Mouse (Mus musculus): ENCODE measurements around the gene Hsd11b1. TPM values are rescaled to one million over a fixed set of nuclear protein-coding genes. Genes with fewer than 3 reads are reported as not detected.

The Hsd11b1 gene
- total RNA-seq, 4 experiments from 2014 or later, result 15.8 to 18.7 (median 17.4) TPM

GRCm38 (mm10) chr1:193243571-193244193 is 20.2 kb downstream of the Hsd11b1 start:
- no peak for DNase-seq (ENCODE audit: low spot score in 2 of 2)

DNA sequence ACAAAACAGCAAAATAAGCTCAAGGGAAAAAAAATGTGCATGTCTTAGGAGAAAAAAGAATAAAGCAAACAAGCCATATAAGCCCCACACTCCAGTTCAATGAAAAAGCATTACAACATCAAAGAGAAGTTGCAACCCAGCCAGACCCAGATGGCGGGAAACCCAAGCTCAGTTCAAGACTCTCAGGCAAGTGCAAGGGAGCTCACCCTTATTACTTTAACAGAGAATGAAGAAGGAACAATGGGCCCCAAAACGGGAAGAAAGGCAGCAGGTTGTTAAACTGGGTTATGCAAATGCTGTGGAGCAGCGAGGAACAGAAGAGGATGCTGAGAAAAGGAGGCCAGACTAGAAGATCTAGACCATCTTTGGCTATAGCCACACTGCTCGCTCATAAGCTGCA is 21.0 kb downstream of the Hsd11b1 start:
- no peak for DNase-seq (ENCODE audit: low spot score in 2 of 2)

- DNase-seq (ENCODE audit: low spot score in 2 of 2), result peak; percentile 56 to 92
Observed at GRCm38 (mm10) chr1:193242238-193242637, 21.6 kb downstream of the Hsd11b1 start.

GRCm38 (mm10) chr1:193241436-193241835 is 22.4 kb downstream of the Hsd11b1 start:
- no peak for DNase-seq (ENCODE audit: low spot score in 2 of 2)

GRCm38 (mm10) chr1:193238426-193238825 is 25.4 kb downstream of the Hsd11b1 start:
- DNase-seq (ENCODE audit: low spot score in 2 of 2), result peak in 1 of 2 experiments; percentile 45

GRCm38 (mm10) chr1:193234930-193235329 is 28.9 kb downstream of the Hsd11b1 start:
- no peak for DNase-seq (ENCODE audit: low spot score in 2 of 2)

GRCm38 (mm10) chr1:193234130-193234645 is 29.7 kb downstream of the Hsd11b1 start:
- DNase-seq (ENCODE audit: low spot score in 2 of 2), result no peak

- no peak for DNase-seq (ENCODE audit: low spot score in 2 of 2)
Observed at GRCm38 (mm10) chr1:193232732-193233131, 31.1 kb downstream of the Hsd11b1 start.

- no peak for DNase-seq (ENCODE audit: low spot score in 2 of 2)
Observed at GRCm38 (mm10) chr1:193230935-193231334, 32.9 kb downstream of the Hsd11b1 start.

GRCm38 (mm10) chr1:193230531-193230930 is 33.3 kb downstream of the Hsd11b1 start:
- no peak for DNase-seq (ENCODE audit: low spot score in 2 of 2)

GRCm38 (mm10) chr1:193229570-193229969 is 34.3 kb downstream of the Hsd11b1 start:
- DNase-seq (ENCODE audit: low spot score in 2 of 2), result no peak

- DNase-seq (ENCODE audit: low spot score in 2 of 2), result no peak
Observed at GRCm38 (mm10) chr1:193227537-193227936, 36.3 kb downstream of the Hsd11b1 start.

DNA sequence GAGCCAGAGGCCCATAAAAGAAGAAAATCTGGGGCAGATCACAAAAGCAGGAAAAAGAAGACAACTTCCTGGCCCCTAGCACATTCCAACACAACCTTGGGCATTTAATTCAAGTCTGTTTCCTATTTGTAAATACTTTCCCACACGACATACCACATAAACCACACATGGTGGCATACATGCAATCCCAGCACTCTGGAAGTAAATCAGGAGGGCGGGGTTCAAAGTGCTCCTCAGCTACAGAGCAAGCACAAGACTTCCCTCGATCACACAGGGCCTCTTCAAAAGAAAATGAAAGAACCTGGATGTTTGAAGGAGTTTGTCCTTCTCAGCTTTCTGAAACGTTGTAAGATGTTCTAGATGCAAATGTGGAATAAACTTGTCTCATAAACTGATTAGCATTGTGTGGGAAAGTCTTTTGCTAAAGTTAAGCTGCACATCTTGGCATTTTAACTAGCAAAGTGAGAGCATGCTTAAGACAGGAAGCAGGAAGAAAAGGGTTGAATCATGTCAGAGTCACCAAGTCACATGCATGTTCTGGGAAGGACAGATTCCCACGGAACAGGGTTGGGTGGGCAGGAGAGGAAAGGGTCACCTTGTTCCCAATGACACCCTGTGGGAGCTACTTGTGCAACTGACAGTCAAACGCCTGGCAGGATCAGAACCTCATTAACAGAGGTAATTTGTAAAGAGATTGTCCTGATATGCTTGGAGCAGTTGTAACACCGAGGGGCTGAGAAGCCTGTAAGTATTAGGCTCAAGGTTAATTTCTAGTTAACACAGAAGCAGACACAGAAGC is 37.0 kb downstream of the Hsd11b1 start:
- no peak for DNase-seq (ENCODE audit: low spot score in 2 of 2)

- DNase-seq (ENCODE audit: low spot score in 2 of 2), result no peak
Observed at GRCm38 (mm10) chr1:193226114-193226513, 37.8 kb downstream of the Hsd11b1 start.

GRCm38 (mm10) chr1:193225531-193225930 is 38.3 kb downstream of the Hsd11b1 start:
- DNase-seq (ENCODE audit: low spot score in 2 of 2), result no peak

DNA sequence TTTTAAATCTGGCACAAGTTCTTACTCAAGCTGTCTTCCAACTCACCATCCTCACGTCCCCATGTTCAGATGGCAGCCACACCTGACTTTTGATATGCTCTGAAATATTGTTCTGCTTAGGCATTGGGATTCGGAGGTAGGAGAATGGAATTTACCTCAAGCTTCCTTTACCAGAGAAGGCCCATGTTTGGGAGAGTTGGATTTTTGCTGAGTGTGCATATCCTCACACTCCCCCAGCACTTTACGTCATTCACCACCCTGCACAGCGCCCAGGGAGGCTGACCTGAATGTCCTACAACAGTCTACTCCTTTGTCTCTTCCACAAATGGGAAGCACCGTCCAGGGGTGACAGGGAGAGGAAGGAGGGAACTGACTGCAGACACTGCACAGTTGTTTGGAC is 43.5 kb downstream of the Hsd11b1 start:
- DNase-seq (ENCODE audit: low spot score in 2 of 2), result no peak

GRCm38 (mm10) chr1:193216000-193216399 is 47.9 kb downstream of the Hsd11b1 start:
- no peak for DNase-seq (ENCODE audit: low spot score in 2 of 2)

- DNase-seq (ENCODE audit: low spot score in 2 of 2), result no peak
Observed at GRCm38 (mm10) chr1:193214053-193214452, 49.8 kb downstream of the Hsd11b1 start.

DNA sequence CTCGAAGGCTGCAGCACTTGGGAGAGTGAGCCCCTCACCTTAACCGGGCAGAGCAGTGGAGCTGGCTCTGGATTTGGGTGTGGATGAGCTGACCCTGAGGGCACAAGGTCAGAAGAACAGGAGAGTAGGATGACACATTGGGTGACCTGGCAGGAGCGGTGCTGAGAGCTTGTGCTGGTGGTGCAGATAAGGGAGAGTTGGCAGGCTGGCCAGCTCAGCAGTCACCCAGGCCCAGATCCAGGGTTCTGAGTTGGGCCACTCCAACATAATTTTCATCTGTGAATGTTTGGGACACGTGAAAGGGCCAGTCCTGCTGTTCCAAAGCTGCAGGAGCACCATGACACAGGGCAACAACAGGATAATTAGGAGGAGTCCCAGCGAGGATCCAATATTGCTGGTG is 52.5 kb downstream of the Hsd11b1 start:
- DNase-seq (ENCODE audit: low spot score in 2 of 2), result no peak

DNA sequence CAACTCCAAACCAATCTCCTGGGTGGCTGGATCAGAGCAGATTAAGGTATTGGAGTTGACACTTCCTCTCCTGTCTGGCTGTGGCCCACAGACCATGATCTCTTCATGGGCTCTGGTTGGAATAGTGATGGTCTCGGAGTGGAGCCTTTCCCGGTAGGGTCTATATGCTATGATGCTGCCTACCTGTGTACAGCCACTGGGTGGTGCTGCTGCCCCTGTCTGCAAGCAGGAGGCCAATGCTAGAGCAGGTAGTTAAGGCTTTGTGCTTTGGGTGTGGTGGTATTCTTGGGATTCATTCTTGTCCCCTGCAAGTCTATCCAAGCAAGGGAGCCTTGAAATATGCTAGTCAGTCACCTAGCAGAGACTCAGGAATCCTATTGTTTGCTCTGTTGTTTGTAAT is 55.7 kb downstream of the Hsd11b1 start:
- peak; percentile 31 for DNase-seq (ENCODE audit: low spot score in 2 of 2)

DNA sequence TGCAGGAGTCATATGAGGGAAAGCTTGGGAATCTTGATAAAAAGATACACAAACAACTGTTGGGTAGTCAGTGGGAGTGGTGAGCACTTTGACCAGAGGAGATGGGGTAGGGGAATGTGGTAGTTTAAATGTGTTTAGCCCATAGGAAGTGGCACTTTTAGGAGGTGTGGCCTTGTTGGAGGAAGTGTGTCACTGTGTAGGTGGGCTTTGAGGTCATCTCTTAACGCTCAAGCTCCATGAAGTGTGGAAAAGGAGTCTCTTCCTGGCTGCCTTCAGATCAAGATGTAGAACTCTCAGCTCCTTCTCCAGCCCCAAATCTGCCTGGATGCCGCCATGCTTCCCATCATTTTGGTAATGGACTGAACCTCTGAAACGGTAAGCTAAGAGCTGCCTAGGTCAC is 56.4 kb downstream of the Hsd11b1 start, which contains the start of gene Lamb3:
Gene Lamb3 (plus strand): TSS at position 197 of the 400 bp plus-strand sequence.
- DNase-seq (ENCODE audit: low spot score in 2 of 2), result no peak

- no peak for DNase-seq (ENCODE audit: low spot score in 2 of 2)
Observed at GRCm38 (mm10) chr1:193205431-193205830, 58.4 kb downstream of the Hsd11b1 start.

GRCm38 (mm10) chr1:193203821-193204220 is 60.1 kb downstream of the Hsd11b1 start:
- DNase-seq (ENCODE audit: low spot score in 2 of 2), result no peak
